Mouse (Mus musculus): ENCODE data around the gene Pax3.

Pax3 gene

GRCm38 (mm10) chr1:78081761-78082160, 115.2 kb downstream of the Pax3 start:
- no peak for DNase-seq (ENCODE audit: low read depth, low spot score)

GRCm38 (mm10) chr1:78060850-78061249, 136.1 kb downstream of the Pax3 start:
- no peak for DNase-seq (ENCODE audit: low read depth, low spot score)

- DNase-seq (ENCODE audit: low read depth, low spot score), result no peak
Measured at GRCm38 (mm10) chr1:78057939-78058338, 139.0 kb downstream of the Pax3 start.

- DNase-seq (ENCODE audit: low read depth, low spot score), result no peak
Measured at GRCm38 (mm10) chr1:78053677-78054076, 143.3 kb downstream of the Pax3 start.
